Mouse (Mus musculus) erythroblast, embryonic 14.5 days (primary cell): ENCODE measurements around the gene Patj.

ENCODE experiments used
- GATA1 ChIP-seq: IDR thresholded peaks from 2 replicates; pipeline ENCODE4 v1.6.1; 2012; ENCODE audit warnings: low read length, inconsistent platforms, mixed read lengths
- TAL1 ChIP-seq: IDR thresholded peaks from 3 replicates; pipeline ENCODE4 v1.6.1; 2012; ENCODE audit warnings: low read length, inconsistent platforms, mixed read lengths

GRCm38 (mm10) chr4:98382716-98383424 lies 12.7 kb upstream of the Patj start, which contains the start of gene Tm2d1:
- no peak for TF ChIP-seq GATA1
- TF ChIP-seq TAL1 = no peak
